Mouse (Mus musculus): ENCODE results near the gene Tob1.

GRCm38 (mm10) chr11:94190665-94191064 lies 20.6 kb upstream of the Tob1 start:
- TF ChIP-seq CTCF (IDR thresholded peaks at IDR 0.05; ENCODE audit: insufficient read depth, low read depth, low read length) (no peak), POLR2A (IDR thresholded peaks at IDR 0.05; ENCODE audit: insufficient read depth, low read depth, low read length) (no peak)

Measured in olfactory bulb, adult 2 months (tissue).